Mouse (Mus musculus): ENCODE data around the gene Tbx5. TPM values are rescaled to one million over a fixed set of nuclear protein-coding genes. Genes with fewer than 3 reads are reported as not detected.

Gene Tbx5
- total and polyA plus RNA-seq, 2 experiments from 2014 or later, result 0.04 TPM; not detected in 1

GRCm38 (mm10) chr5:119831791-119832478, 533 bp upstream of the Tbx5 start:
- no peak overlapping the region for H3K27ac ChIP-seq
- H3K9ac ChIP-seq (replicated peaks; ENCODE audit: low read length), result no peak overlapping the region
- no peaks in the 10 kb centered on the region for H3K4me1 ChIP-seq (ENCODE audit: insufficient read depth, low read length)
- H3K4me3 ChIP-seq (ENCODE audit: low read length), result no peak overlapping the region
- no peak for TF ChIP-seq CTCF (IDR thresholded peaks at IDR 0.05; ENCODE audit: low read depth)
- H3K9me3 ChIP-seq (ENCODE audit: low read length), result no peaks in the 10 kb centered on the region
- H3K27me3 ChIP-seq (ENCODE audit: insufficient read depth, low read length), result peaks cover 93% of the 10 kb centered on the region
- no peak for DNase-seq (ENCODE audit: low spot score)
- no peak for ATAC-seq
- no peak overlapping the region for H3K4me2 ChIP-seq (ENCODE audit: low read depth, low read length)
- WGBS, result 2% methylated on average over 25 of the region's 25 CpGs
- no peaks in the 10 kb centered on the region for H3K36me3 ChIP-seq (ENCODE audit: insufficient read depth, low read length)

- Histone ChIP-seq H3K4me2 (ENCODE audit: low read depth, low read length) (no peak overlapping the region), H3K4me1 (ENCODE audit: insufficient read depth, low read length) (no peaks in the 10 kb centered on the region), H3K36me3 (ENCODE audit: insufficient read depth, low read length) (no peaks in the 10 kb centered on the region), H3K4me3 (ENCODE audit: low read length) (no peak overlapping the region), H3K9ac (replicated peaks; ENCODE audit: low read length) (no peak overlapping the region), H3K27ac (no peak overlapping the region), H3K27me3 (ENCODE audit: insufficient read depth, low read length) (peaks cover 92% of the 10 kb centered on the region), H3K9me3 (ENCODE audit: low read length) (no peaks in the 10 kb centered on the region)
- DNase-seq (ENCODE audit: low spot score) (no peak), ATAC-seq (no peak)
- TF ChIP-seq CTCF (IDR thresholded peaks at IDR 0.05; ENCODE audit: low read depth), result no peak
- under 1% methylated on average over 8 of the region's 8 CpGs for WGBS
These were observed 959 bp downstream of the Tbx5 start for GRCm38 (mm10) chr5:119833223-119834030.

GRCm38 (mm10) chr5:119834031-119834403, 1.5 kb downstream of the Tbx5 start:
- Histone ChIP-seq H3K9ac (replicated peaks; ENCODE audit: low read length) (no peak overlapping the region), H3K27ac (no peak overlapping the region), H3K36me3 (ENCODE audit: insufficient read depth, low read length) (no peaks in the 10 kb centered on the region), H3K4me2 (ENCODE audit: low read depth, low read length) (no peak overlapping the region), H3K4me1 (ENCODE audit: insufficient read depth, low read length) (no peaks in the 10 kb centered on the region), H3K4me3 (ENCODE audit: low read length) (no peak overlapping the region), H3K9me3 (ENCODE audit: low read length) (no peaks in the 10 kb centered on the region), H3K27me3 (ENCODE audit: insufficient read depth, low read length) (peaks cover 92% of the 10 kb centered on the region)
- ATAC-seq (no peak), DNase-seq (ENCODE audit: low spot score) (no peak)
- no peak for TF ChIP-seq CTCF (IDR thresholded peaks at IDR 0.05; ENCODE audit: low read depth)
- WGBS, result 3% methylated on average over 2 of the region's 2 CpGs

- Histone ChIP-seq H3K36me3 (ENCODE audit: insufficient read depth, low read length) (no peaks in the 10 kb centered on the region), H3K4me3 (ENCODE audit: low read length) (no peak overlapping the region), H3K9ac (replicated peaks; ENCODE audit: low read length) (no peak overlapping the region), H3K27ac (no peak overlapping the region), H3K4me2 (ENCODE audit: low read depth, low read length) (no peak overlapping the region), H3K27me3 (ENCODE audit: insufficient read depth, low read length) (peaks cover 92% of the 10 kb centered on the region), H3K4me1 (ENCODE audit: insufficient read depth, low read length) (no peaks in the 10 kb centered on the region), H3K9me3 (ENCODE audit: low read length) (no peaks in the 10 kb centered on the region)
- DNase-seq (ENCODE audit: low spot score), result peak; percentile 15
- no peak for ATAC-seq
- TF ChIP-seq CTCF (IDR thresholded peaks at IDR 0.05; ENCODE audit: low read depth), result no peak
- WGBS, result 2% methylated on average over 30 of the region's 30 CpGs
These were observed 2.8 kb downstream of the Tbx5 start for GRCm38 (mm10) chr5:119835053-119835867.

GRCm38 (mm10) chr5:119835868-119836209, 3.4 kb downstream of the Tbx5 start:
- Histone ChIP-seq H3K27ac (no peak overlapping the region), H3K9ac (replicated peaks; ENCODE audit: low read length) (no peak overlapping the region), H3K27me3 (ENCODE audit: insufficient read depth, low read length) (peaks cover 91% of the 10 kb centered on the region), H3K4me2 (ENCODE audit: low read depth, low read length) (no peak overlapping the region), H3K4me3 (ENCODE audit: low read length) (no peak overlapping the region), H3K4me1 (ENCODE audit: insufficient read depth, low read length) (no peaks in the 10 kb centered on the region), H3K36me3 (ENCODE audit: insufficient read depth, low read length) (no peaks in the 10 kb centered on the region), H3K9me3 (ENCODE audit: low read length) (no peaks in the 10 kb centered on the region)
- DNase-seq (ENCODE audit: low spot score) (no peak), ATAC-seq (no peak)
- TF ChIP-seq CTCF (IDR thresholded peaks at IDR 0.05; ENCODE audit: low read depth), result no peak
- 5% methylated on average over 12 of the region's 12 CpGs for WGBS

- under 1% methylated on average over 28 of the region's 28 CpGs for WGBS
- TF ChIP-seq CTCF (IDR thresholded peaks at IDR 0.05; ENCODE audit: low read depth), result no peak
- DNase-seq (ENCODE audit: low spot score), result no peak
These were observed 4.3 kb downstream of the Tbx5 start for GRCm38 (mm10) chr5:119836618-119837305.

More at GRCm38 (mm10) chr5:119836618-119837305, 4.3 kb downstream of the Tbx5 start:
- Histone ChIP-seq H3K36me3 (ENCODE audit: insufficient read depth, low read length) (no peaks in the 10 kb centered on the region), H3K4me3 (ENCODE audit: low read length) (no peak overlapping the region), H3K9ac (replicated peaks; ENCODE audit: low read length) (no peak overlapping the region), H3K4me1 (ENCODE audit: insufficient read depth, low read length) (no peaks in the 10 kb centered on the region), H3K9me3 (ENCODE audit: low read length) (no peaks in the 10 kb centered on the region), H3K4me2 (ENCODE audit: low read depth, low read length) (no peak overlapping the region), H3K27me3 (ENCODE audit: insufficient read depth, low read length) (peaks cover 90% of the 10 kb centered on the region), H3K27ac (no peak overlapping the region)
- ATAC-seq, result no peak

Measured in hindbrain, postnatal 0 days (tissue).